Mouse (Mus musculus) bone marrow macrophage, adult 2 months (primary cell): ENCODE results near the gene Abcc9.

Experiments
- CTCF ChIP-seq: IDR thresholded peaks from 2 replicates; pipeline ENCODE4 v1.5.1; 2012; ENCODE audit warnings: low read depth, mild to moderate bottlenecking, low read length, moderate library complexity
- POLR2A ChIP-seq: IDR thresholded peaks from 2 replicates; pipeline ENCODE4 v1.6.1; 2012; ENCODE audit warnings: mild to moderate bottlenecking, low read depth, low read length, borderline replicate concordance

GRCm38 (mm10) chr6:142718167-142718566 is 16.1 kb upstream of the Abcc9 start:
- TF ChIP-seq POLR2A (no peak), CTCF (no peak)
